Mouse (Mus musculus): ENCODE measurements around the gene L1td1. TPM values are rescaled to one million over a fixed set of nuclear protein-coding genes. Genes with fewer than 3 reads are reported as not detected.
A peak's percentile ranks its signal among the peaks of the same experiment; 100 is the strongest.

L1td1 gene
- polyA plus RNA-seq (2015; fragmentation: Nextera tagmentation; extraction: Ambion mirVana): 0.08 TPM in 1 of 2 replicates, not detected in the other

GRCm38 (mm10) chr4:98726590-98727237 lies at the start of gene L1td1:
L1td1 (plus strand) TSS chr4:98726734.
- WGBS: 6% methylated on average over 28 of the region's 29 CpGs
- H3K9ac ChIP-seq (replicated peaks): no peak within 1 kb of the TSS; the same call in 1 of the 2 replicates

GRCm38 (mm10) chr4:98677506-98677905 lies 49.0 kb upstream of the L1td1 start:
- H3K4me2 ChIP-seq: no peak overlapping the region
- 0 out of 2 replicates have a peak, but pooled peaks cover 4% of the 10 kb centered on the region for H3K4me1 ChIP-seq
- no peak overlapping the region for H3K9ac ChIP-seq (replicated peaks)
- 33% methylated on average over 9 of the region's 9 CpGs for WGBS
- no peak for ATAC-seq (ENCODE audit: low FRiP score)
- no peak overlapping the region for H3K27ac ChIP-seq (replicated peaks)
- no peaks in the 10 kb centered on the region for H3K36me3 ChIP-seq
- H3K27me3 ChIP-seq (replicated peaks): no peaks in the 10 kb centered on the region
- H3K4me3 ChIP-seq (replicated peaks): no peak overlapping the region
- H3K9me3 ChIP-seq (replicated peaks): no peaks in the 10 kb centered on the region

More at GRCm38 (mm10) chr4:98726590-98727237, at the start of gene L1td1:
- Histone ChIP-seq H3K4me2 (peak within 1 kb of the TSS; percentile 55), H3K4me1 (peaks cover 19% of the 10 kb centered on the region), H3K36me3 (no peaks in the 10 kb centered on the region), H3K9me3 (replicated peaks) (no peaks in the 10 kb centered on the region), H3K27ac (replicated peaks) (no peak within 1 kb of the TSS), H3K4me3 (replicated peaks) (peak within 1 kb of the TSS; percentile 25), H3K27me3 (replicated peaks) (peaks cover 33% of the 10 kb centered on the region)
- no peak for ATAC-seq (ENCODE audit: low FRiP score)

- 0 out of 2 replicates have a peak, but pooled peaks have one; percentile 21 for ATAC-seq (ENCODE audit: low FRiP score)
- WGBS: 48% methylated on average over 11 of the region's 11 CpGs
Observed at GRCm38 (mm10) chr4:98686678-98687267, 39.8 kb upstream of the L1td1 start.

GRCm38 (mm10) chr4:98688116-98688515 lies 38.4 kb upstream of the L1td1 start:
- H3K27ac ChIP-seq (replicated peaks): no peak overlapping the region
- no peak overlapping the region for H3K9ac ChIP-seq (replicated peaks)
- no peak for ATAC-seq (ENCODE audit: low FRiP score)
- H3K4me3 ChIP-seq (replicated peaks): no peak overlapping the region
- 27% methylated on average over 11 of the region's 11 CpGs for WGBS
- 0 out of 2 replicates have a peak, but pooled peaks cover 3% of the 10 kb centered on the region for H3K27me3 ChIP-seq (replicated peaks)
- peak overlapping the region; percentile 27 for H3K4me2 ChIP-seq
- H3K36me3 ChIP-seq: no peaks in the 10 kb centered on the region
- no peaks in the 10 kb centered on the region for H3K9me3 ChIP-seq (replicated peaks)
- H3K4me1 ChIP-seq: peaks cover 19% of the 10 kb centered on the region

More at GRCm38 (mm10) chr4:98686678-98687267, 39.8 kb upstream of the L1td1 start:
- no peak overlapping the region for H3K9ac ChIP-seq (replicated peaks)
- H3K27me3 ChIP-seq (replicated peaks): 0 out of 2 replicates have a peak, but pooled peaks cover 3% of the 10 kb centered on the region
- H3K27ac ChIP-seq (replicated peaks): no peak overlapping the region; the same call in 1 of the 2 replicates
- H3K4me2 ChIP-seq: no peak overlapping the region
- H3K9me3 ChIP-seq (replicated peaks): no peaks in the 10 kb centered on the region
- H3K4me1 ChIP-seq: peaks cover 19% of the 10 kb centered on the region
- no peak overlapping the region for H3K4me3 ChIP-seq (replicated peaks)
- H3K36me3 ChIP-seq: no peaks in the 10 kb centered on the region

GRCm38 (mm10) chr4:98688520-98688919 lies 38.0 kb upstream of the L1td1 start:
- 32% methylated on average over 9 of the region's 9 CpGs for WGBS
- H3K9ac ChIP-seq (replicated peaks): no peak overlapping the region
- ATAC-seq (ENCODE audit: low FRiP score): no peak

GRCm38 (mm10) chr4:98689988-98690387 lies 36.5 kb upstream of the L1td1 start:
- 0 out of 2 replicates have a peak, but pooled peaks cover 3% of the 10 kb centered on the region for H3K27me3 ChIP-seq (replicated peaks)
- H3K36me3 ChIP-seq: no peaks in the 10 kb centered on the region
- H3K9ac ChIP-seq (replicated peaks): no peak overlapping the region
- no peak overlapping the region for H3K4me3 ChIP-seq (replicated peaks)
- no peaks in the 10 kb centered on the region for H3K9me3 ChIP-seq (replicated peaks)
- 100% methylated on average over 1 of the region's 1 CpGs for WGBS
- no peak overlapping the region for H3K4me2 ChIP-seq
- no peak overlapping the region for H3K27ac ChIP-seq (replicated peaks)
- ATAC-seq (ENCODE audit: low FRiP score): no peak
- peaks cover 19% of the 10 kb centered on the region for H3K4me1 ChIP-seq

More at GRCm38 (mm10) chr4:98688520-98688919, 38.0 kb upstream of the L1td1 start:
- no peak overlapping the region for H3K27ac ChIP-seq (replicated peaks)
- H3K4me3 ChIP-seq (replicated peaks): no peak overlapping the region
- H3K4me1 ChIP-seq: peaks cover 19% of the 10 kb centered on the region
- H3K9me3 ChIP-seq (replicated peaks): no peaks in the 10 kb centered on the region
- peak overlapping the region; percentile 27 for H3K4me2 ChIP-seq
- no peaks in the 10 kb centered on the region for H3K36me3 ChIP-seq
- 0 out of 2 replicates have a peak, but pooled peaks cover 3% of the 10 kb centered on the region for H3K27me3 ChIP-seq (replicated peaks)

- no peak for ATAC-seq (ENCODE audit: low FRiP score)
- Histone ChIP-seq H3K4me3 (replicated peaks) (no peak overlapping the region), H3K36me3 (no peaks in the 10 kb centered on the region), H3K27ac (replicated peaks) (no peak overlapping the region), H3K9ac (replicated peaks) (no peak overlapping the region), H3K9me3 (replicated peaks) (no peaks in the 10 kb centered on the region), H3K27me3 (replicated peaks) (no peaks in the 10 kb centered on the region), H3K4me2 (no peak overlapping the region), H3K4me1 (no peaks in the 10 kb centered on the region)
- WGBS: 69% methylated on average over 9 of the region's 9 CpGs
Observed at GRCm38 (mm10) chr4:98693465-98694185, 32.9 kb upstream of the L1td1 start.

- H3K9ac ChIP-seq (replicated peaks): no peak overlapping the region
- 83% methylated on average over 4 of the region's 4 CpGs for WGBS
- no peak overlapping the region for H3K4me3 ChIP-seq (replicated peaks)
- ATAC-seq (ENCODE audit: low FRiP score): no peak
- H3K36me3 ChIP-seq: no peaks in the 10 kb centered on the region
- H3K27ac ChIP-seq (replicated peaks): no peak overlapping the region
- H3K4me2 ChIP-seq: no peak overlapping the region
- H3K27me3 ChIP-seq (replicated peaks): no peaks in the 10 kb centered on the region
- H3K9me3 ChIP-seq (replicated peaks): no peaks in the 10 kb centered on the region
- peaks cover 6% of the 10 kb centered on the region; the same call in 1 of the 2 replicates for H3K4me1 ChIP-seq
Observed at GRCm38 (mm10) chr4:98697932-98698331, 28.6 kb upstream of the L1td1 start.

GRCm38 (mm10) chr4:98698921-98699320 lies 27.6 kb upstream of the L1td1 start:
- H3K27ac ChIP-seq (replicated peaks): no peak overlapping the region
- ATAC-seq (ENCODE audit: low FRiP score): no peak
- H3K4me3 ChIP-seq (replicated peaks): no peak overlapping the region
- H3K9ac ChIP-seq (replicated peaks): no peak overlapping the region
- no peaks in the 10 kb centered on the region for H3K36me3 ChIP-seq
- H3K9me3 ChIP-seq (replicated peaks): no peaks in the 10 kb centered on the region
- H3K27me3 ChIP-seq (replicated peaks): no peaks in the 10 kb centered on the region
- no peak overlapping the region for H3K4me2 ChIP-seq
- H3K4me1 ChIP-seq: peaks cover 6% of the 10 kb centered on the region; the same call in 1 of the 2 replicates
- 82% methylated on average over 3 of the region's 3 CpGs for WGBS

GRCm38 (mm10) chr4:98700156-98700555 lies 26.4 kb upstream of the L1td1 start:
- Histone ChIP-seq H3K36me3 (no peaks in the 10 kb centered on the region), H3K9ac (replicated peaks) (no peak overlapping the region), H3K27me3 (replicated peaks) (no peaks in the 10 kb centered on the region), H3K4me3 (replicated peaks) (no peak overlapping the region), H3K27ac (replicated peaks) (no peak overlapping the region), H3K4me2 (no peak overlapping the region), H3K9me3 (replicated peaks) (no peaks in the 10 kb centered on the region), H3K4me1 (peaks cover 6% of the 10 kb centered on the region; the same call in 1 of the 2 replicates)
- no peak for ATAC-seq (ENCODE audit: low FRiP score)
- 95% methylated on average over 3 of the region's 3 CpGs for WGBS

- ATAC-seq (ENCODE audit: low FRiP score): peak; percentile 65
- H3K9ac ChIP-seq (replicated peaks): no peak overlapping the region
- no peaks in the 10 kb centered on the region for H3K9me3 ChIP-seq (replicated peaks)
- no peaks in the 10 kb centered on the region for H3K27me3 ChIP-seq (replicated peaks)
- peaks cover 6% of the 10 kb centered on the region; the same call in 1 of the 2 replicates for H3K4me1 ChIP-seq
- WGBS: 32% methylated on average over 12 of the region's 12 CpGs
- no peak overlapping the region for H3K27ac ChIP-seq (replicated peaks)
- H3K36me3 ChIP-seq: no peaks in the 10 kb centered on the region
- peak overlapping the region; percentile 38 for H3K4me2 ChIP-seq
- H3K4me3 ChIP-seq (replicated peaks): no peak overlapping the region
Observed at GRCm38 (mm10) chr4:98702201-98702894, 24.2 kb upstream of the L1td1 start.
